Mouse (Mus musculus): ENCODE measurements around the gene Hhip.

DNA sequence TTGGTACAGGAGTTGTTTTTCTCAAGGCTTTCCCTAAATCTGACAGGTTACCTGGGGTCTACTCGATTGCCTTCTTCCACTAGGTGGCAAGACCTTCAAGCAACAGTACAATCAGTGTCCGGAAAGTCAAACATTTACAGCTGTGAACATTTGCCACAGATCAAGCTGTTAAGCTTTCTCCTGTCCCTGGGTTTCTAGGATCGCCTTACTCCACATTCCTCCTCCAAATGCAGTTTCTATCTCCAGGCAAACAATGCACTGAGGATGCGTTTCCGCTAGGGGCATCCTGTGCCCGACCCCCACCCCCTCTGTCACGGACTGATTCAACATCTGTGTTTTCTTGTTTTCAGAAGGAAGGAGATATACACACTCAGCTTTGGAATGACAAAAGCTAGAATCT lies 122.0 kb downstream of the Hhip start:
- TF ChIP-seq CTCF (IDR thresholded peaks at IDR 0.05; ENCODE audit: borderline replicate concordance, extremely low read depth, insufficient read depth, insufficient read length) (no peak), POLR2A (IDR thresholded peaks at IDR 0.05; ENCODE audit: borderline replicate concordance, extremely low read depth, insufficient read depth, insufficient read length, poor library complexity, severe bottlenecking) (no peak)

Data from brain, embryonic 14.5 days (tissue).